Mouse (Mus musculus) lung, postnatal 0 days (tissue): Measurements from ENCODE around the gene Mta3.
"Not testable (repeated sequence)": the region's sequence is repeated elsewhere in the genome, so short reads cannot be mapped to it uniquely, and the experiment has no call there.

ENCODE experiments used
- CTCF ChIP-seq: IDR thresholded peaks from 2 replicates; pipeline ENCODE4 v1.5.1; 2016; ENCODE audit warnings: antibody characterized with exemption, mild to moderate bottlenecking
- EP300 ChIP-seq: IDR thresholded peaks from 2 replicates; pipeline ENCODE4 v1.6.1; 2016; ENCODE audit warnings: antibody characterized with exemption, mild to moderate bottlenecking, control low read depth

DNA sequence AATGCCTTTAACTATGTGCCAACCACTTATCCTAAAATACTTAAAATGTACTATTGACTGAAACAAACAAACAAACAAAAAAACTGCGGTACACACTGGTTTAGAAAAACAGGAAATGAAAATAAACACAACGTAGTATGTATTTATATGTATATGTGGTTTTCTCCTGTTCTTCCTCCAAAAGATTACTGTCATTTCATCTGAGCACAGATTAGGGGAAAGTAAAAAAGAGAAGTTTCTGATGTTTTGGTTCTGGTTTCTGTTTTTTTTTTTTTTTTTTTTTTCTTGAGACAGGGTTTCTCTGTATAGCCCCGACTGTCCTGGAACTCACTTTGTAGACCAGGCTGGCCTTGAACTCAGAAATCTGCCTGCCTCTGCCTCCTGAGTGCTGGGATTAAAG is 3.6 kb downstream of the Mta3 start:
- not testable (repeated sequence) for TF ChIP-seq CTCF, EP300
